Mouse (Mus musculus) skeletal muscle tissue, adult 2 months (tissue): ENCODE results near the gene Fbxl15.

Source experiments
- DNase-seq: peaks from one replicate; pipeline ENCODE4 v3.0.0-alpha.2; 2012; ENCODE audit warnings: low read depth, low spot score

The Fbxl15 gene

DNA sequence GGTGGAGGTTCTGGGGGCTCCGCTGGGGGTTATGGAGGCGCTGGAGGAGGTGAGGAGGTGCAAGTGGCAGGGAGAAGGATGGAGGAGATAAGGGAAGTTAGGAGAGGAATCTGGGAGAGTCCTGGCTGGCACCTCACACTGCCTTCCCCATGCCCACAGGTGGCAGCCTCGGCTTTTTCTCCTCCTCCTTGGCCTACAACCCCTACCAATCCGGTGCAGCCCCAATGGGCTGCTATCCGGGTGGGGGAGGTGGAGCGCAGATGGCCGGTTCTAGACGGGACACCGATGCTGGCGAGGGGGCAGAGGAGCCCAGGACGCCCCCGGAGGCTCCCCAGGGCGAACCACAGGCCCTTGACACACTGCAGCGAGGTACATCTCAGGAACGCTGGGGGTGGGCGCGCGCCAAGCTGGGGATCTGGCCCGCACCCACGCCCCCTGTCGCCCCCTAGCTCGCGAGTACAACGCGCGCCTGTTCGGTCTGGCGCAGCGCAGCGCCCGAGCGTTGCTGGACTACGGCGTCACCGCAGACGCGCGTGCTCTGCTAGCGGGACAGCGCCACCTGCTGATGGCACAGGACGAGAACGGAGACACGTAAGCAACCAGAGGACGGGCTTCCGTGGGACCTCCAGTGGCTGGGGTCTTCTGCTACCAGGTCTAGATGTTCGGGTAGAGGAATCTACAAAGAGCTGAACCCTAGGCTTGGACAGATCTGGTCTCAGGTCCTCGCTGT, 19.1 kb upstream of the Fbxl15 start:
- DNase-seq: peak; percentile 62

DNA sequence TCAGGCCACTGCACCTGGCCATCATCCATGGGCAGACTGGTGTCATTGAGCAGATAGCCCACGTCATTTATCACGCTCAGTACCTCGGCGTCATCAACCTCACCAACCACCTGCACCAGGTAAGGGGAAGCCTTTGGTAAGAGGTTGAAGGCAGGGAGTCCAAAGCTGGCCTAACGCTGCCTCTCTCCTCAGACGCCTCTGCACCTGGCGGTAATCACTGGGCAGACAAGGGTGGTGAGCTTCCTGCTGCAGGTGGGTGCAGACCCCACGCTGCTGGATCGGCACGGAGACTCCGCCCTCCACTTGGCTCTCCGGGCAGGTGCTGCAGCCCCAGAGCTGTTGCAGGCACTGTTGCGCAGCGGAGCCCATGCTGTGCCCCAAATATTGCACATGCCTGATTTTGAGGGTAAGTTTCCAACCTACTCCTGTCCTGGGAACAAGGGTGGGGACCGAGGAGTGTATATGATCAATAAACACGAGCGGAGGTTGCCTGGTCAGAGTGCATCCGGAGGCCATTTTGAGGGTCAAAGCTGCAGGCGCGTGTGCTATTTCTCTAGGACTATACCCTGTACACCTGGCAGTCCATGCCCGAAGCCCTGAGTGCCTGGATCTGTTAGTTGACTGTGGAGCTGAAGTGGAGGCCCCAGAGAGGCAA, 18.2 kb upstream of the Fbxl15 start:
- no peak for DNase-seq

DNA sequence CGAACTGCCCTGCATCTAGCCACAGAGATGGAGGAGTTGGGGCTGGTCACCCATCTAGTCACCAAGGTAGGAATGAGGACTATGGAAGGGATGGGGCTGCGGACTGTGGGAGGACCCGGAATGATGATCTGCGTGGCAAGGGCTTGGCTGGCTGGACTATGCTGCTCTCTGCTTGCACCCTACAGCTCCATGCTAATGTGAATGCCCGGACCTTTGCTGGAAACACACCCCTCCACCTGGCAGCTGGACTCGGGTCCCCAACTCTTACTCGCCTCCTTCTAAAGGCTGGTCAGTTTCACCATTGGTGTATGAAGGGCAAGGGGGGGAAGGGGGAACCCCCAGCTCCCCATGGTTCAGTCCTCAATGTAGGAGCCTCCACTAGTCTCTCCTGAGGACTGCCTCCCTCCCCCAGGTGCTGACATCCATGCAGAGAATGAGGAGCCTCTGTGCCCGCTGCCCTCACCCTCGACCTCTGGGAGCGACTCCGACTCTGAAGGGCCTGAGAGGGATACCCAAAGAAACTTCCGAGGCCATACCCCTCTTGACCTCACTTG, 17.6 kb upstream of the Fbxl15 start:
- no peak for DNase-seq

DNA sequence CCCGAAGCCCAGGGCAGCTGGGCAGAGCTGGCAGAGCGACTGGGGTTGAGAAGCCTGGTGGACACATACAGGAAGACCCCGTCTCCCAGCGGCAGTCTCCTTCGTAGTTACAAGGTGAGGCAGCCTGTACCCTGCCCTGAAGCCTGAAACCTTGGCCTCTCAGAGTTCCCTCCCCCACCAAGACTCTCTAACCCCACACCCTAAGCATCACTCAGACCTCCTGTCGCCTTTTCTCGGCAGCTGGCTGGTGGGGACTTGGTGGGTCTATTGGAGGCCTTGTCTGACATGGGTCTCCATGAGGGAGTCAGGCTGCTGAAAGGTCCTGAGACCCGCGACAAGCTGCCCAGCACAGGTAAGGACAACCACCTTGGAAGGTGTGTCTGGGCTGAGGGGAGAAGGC, 16.6 kb upstream of the Fbxl15 start:
- no peak for DNase-seq

DNA sequence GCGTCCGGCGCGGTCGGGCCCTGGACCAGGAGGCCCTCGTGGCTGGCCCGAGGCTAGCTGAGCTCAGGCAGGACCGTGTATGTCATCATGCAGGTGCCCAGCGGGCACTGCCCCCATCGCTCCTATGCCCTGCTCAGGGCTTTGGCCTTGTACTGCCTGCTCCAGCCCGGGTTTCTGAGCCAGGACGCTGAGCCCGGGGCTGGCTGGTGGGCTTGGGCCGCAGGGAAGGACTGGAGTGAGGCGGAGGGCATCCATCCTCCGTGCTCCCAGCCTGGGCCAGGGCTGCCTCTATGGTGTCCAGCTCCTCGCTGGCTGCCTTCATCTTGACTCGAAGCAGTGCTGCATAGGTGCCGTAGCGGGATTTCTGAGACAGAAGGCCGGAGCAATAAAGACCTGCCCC, 15.4 kb upstream of the Fbxl15 start:
- DNase-seq: no peak

DNA sequence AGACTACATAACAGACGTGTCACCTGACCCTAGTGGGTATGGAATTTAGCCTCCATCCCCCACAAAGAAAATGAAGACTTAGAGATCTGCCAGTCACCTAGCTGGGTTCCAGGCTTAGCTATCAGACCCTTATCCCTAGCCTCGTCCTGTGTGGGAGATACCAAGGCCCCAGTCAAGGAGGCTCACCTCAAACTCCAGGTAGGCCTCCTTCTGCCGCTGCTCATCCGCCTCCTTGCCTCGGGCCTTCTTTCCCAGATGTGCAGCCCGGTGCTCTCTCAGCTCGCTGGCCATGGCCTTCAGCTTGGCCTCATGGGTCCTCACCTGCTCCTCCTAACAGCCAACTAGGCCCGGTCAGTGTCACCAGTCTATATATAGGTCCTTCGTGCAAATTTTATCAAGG, 14.9 kb upstream of the Fbxl15 start:
- no peak for DNase-seq

- DNase-seq: no peak
Observed at GRCm38 (mm10) chr19:46313591-46313990, 14.4 kb upstream of the Fbxl15 start.

DNA sequence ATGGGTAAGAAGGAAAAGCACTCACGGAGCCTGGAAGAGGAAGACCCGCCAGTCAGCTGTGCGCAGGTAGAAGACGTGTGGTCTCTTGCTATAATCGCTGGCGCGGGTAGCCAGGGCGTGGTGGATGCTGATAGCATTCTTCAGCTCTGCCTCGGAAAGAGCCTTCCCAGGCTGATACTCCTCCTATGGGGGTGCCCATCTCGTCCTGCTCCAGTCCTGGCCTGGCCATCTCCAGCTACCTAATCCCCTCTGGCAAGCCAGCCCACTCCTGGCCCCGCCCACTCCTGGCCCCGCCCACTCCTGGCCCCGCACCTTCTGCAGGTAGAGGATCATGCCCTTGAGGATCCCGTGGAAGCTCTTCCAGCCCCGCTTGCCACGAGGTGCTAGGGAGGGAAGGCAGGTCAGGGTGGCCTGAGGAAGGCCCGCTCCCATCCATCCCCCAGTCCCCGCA, 13.8 kb upstream of the Fbxl15 start:
- no peak for DNase-seq

GRCm38 (mm10) chr19:46314872-46315742, 12.9 kb upstream of the Fbxl15 start:
- no peak for DNase-seq

DNA sequence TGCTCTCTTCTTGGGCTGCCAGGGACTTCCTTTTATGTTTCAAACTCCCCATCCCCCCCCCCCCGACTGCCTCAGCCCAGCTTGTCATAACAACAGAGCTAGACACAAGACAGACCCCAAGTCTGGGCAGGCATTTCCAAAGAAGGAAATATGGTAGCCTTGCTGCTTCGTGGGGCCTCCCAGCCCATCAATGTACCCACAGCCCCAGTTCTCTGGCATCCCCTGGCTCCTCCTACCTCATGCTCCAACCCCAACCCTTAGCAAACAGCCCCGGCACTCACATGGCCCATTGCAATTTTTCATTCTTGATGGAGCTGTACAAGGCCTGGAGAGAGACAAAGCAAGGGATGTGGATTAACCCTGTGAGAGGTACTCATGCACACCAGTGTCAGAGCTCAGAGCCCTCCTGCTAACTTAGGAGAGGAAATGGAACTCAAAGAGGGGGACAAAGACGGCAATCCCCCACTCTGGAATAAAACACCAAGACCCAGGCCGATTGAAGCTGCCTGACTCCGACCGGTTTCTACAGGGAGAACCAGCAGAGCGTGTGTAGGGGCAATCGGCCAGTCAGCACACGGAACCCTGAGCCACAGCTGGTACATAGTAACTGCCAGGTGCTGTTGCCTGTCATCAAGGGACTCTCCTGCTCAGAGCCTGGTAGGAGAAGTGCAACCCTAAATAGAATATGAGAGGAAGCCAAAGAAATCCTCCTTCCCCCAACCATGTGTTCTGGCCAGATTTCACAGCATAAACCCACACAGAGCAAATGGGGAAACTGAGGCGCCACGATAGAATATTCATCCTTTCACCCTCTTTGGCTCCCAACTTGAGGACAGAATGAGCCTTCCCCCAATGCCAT, 12.0 kb upstream of the Fbxl15 start:
- DNase-seq: no peak

GRCm38 (mm10) chr19:46316846-46317545, 11.0 kb upstream of the Fbxl15 start:
- DNase-seq: no peak

DNA sequence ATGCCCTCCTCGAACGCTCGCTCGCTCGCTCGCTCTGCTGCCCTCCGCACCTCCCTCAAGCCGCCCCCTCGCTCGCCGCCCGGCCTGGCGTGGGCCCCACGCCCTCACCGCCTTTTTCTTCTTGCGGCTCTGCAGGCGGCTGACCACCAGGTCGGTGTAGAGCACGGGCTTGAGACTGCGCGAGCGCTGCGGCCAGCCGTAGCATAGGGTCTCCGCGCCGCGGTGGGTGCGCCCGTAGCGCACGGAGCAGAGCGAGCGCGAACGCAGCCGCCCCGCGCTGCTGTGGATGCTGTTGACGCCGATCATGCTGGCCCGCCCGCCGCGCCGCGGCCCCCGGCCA, 10.5 kb upstream of the Fbxl15 start:
- DNase-seq: no peak

DNA sequence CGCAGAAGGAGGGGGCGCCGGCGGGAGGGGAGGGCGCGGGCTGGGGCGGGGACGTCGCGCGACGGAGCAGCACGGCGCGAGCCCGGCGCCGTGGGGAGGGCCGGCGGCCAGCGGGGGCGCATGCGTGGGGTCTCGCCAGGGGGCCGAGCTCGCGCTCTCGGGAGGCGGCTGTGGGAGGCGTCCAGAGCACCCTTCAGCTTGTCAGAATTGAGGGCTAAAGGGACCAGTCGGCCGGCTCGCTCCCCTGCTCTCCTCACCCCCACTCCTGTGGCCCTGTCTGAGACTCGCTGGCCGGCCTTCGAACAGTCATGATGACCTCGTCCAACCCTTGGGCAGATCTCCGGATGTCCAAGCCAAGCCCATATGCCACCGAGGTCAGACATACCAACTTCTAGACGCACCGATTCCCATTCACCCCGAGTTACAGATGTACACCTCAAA, 9.9 kb upstream of the Fbxl15 start:
- DNase-seq: no peak

- DNase-seq: no peak
Observed at GRCm38 (mm10) chr19:46318586-46319378, 9.2 kb upstream of the Fbxl15 start.

GRCm38 (mm10) chr19:46320076-46320785, 7.8 kb upstream of the Fbxl15 start:
- no peak for DNase-seq

DNA sequence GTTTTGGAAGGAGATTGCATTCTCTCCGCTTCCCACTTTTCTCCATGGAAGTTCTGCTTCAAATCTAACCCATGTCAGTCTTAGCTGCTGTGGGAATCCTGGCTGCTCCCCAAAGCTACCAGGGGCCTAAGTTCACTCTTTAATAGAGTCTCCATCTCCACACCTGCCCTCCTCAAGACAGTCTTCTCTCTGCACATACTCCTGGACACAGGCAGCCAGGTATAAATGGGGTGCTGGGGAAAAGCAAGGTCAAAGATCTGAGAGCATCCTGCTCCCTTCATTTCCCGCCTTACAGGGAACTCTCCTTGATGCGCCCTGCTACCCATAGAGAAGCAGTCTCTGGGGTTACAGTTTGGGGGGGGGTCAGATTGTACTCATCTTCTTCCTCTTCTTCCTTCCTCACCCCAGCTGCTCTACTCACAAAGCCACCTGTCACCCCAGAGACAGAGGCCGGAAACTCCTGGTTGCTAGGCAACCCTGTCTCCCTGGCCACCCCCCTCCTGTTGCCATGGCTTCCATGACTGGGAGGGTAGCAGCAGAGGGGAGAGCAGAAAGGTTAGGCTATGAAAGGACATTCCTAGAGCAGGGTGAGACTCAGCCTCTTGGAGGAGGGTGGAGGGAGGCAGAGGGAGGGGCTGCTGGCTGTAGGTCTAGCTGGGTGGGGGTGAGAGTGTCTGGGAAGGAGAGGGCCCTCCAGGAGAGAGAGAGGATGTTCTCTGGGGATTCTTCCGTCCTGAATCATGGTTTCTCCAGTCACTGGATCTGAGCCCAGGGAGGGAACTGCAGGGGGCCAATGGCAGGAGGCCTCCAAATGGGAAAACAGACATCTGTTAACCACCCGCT, 6.7 kb upstream of the Fbxl15 start:
- DNase-seq: no peak

DNA sequence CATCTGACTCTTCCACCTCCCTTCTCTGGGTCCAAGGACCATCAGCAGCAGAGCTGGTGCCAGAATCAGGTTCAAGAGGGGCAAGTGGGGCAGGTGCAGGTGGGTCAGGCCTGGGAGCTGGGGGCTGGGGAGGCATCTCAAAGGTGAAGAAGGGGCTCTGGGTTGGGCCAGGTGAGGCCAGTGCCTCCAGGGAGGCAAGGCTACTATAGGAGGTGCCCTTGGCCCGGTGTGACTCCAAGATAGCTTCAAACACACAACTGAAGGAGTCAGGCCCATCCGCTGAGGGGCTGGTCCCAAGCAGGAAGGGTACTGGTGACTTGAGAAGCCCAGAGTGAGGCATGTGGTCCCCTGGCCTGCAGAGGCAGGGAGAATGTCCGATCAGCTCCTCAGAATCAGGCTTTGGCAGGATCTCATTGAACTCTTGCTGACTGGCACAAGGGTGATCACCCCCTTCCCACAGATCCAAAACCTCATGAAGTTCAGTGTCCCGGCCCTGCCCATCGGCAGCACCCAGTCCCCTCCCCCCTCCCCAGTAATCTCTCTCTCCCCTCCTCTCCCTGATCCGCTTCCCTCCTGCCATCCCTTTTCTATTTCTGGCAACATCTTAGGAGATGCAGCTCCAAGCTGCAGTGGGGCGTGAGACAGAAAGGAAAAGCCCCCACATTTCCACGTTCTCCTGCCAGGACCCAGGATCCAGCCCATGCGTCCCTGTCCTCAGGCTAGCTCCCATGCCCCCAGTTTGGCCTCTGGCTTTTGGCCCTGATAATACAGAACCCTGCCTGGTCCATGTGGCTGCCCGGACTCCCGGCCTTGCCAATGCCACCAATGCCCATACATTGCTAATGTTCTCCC, 5.6 kb upstream of the Fbxl15 start:
- DNase-seq: no peak
